Mouse (Mus musculus): ENCODE measurements at regions not wholly inside any gene's neighbourhood (a gene's known extent, or its start where the extent isn't known, plus 50 kb on each side); places are given as distances from the start of the nearest gene placed in this dataset.

- Histone ChIP-seq H3K9ac (replicated peaks; ENCODE audit: low read length) (no peak overlapping the region), H3K4me1 (ENCODE audit: insufficient read depth, low read length) (no peaks in the 10 kb centered on the region), H3K36me3 (ENCODE audit: insufficient read depth, low read length) (no peaks in the 10 kb centered on the region), H3K4me3 (ENCODE audit: low read length) (no peak overlapping the region), H3K4me2 (ENCODE audit: low read depth, low read length) (no peak overlapping the region), H3K27me3 (ENCODE audit: insufficient read depth, low read length) (no peaks in the 10 kb centered on the region), H3K9me3 (ENCODE audit: low read length) (no peaks in the 10 kb centered on the region), H3K27ac (no peak overlapping the region)
- DNase-seq (ENCODE audit: low spot score): no peak
- no peak for ATAC-seq
- TF ChIP-seq CTCF (IDR thresholded peaks at IDR 0.05; ENCODE audit: low read depth): no peak
Observed at GRCm38 (mm10) chr14:85363611-85364010, 920.2 kb downstream of the Pcdh17 start.

- Histone ChIP-seq H3K27me3 (ENCODE audit: insufficient read depth, low read length) (no peaks in the 10 kb centered on the region), H3K4me3 (ENCODE audit: low read length) (no peak overlapping the region), H3K9ac (replicated peaks; ENCODE audit: low read length) (no peak overlapping the region), H3K27ac (no peak overlapping the region), H3K36me3 (ENCODE audit: insufficient read depth, low read length) (no peaks in the 10 kb centered on the region), H3K9me3 (ENCODE audit: low read length) (no peaks in the 10 kb centered on the region), H3K4me2 (ENCODE audit: low read depth, low read length) (no peak overlapping the region), H3K4me1 (ENCODE audit: insufficient read depth, low read length) (no peaks in the 10 kb centered on the region)
- DNase-seq (ENCODE audit: low spot score): no peak
- TF ChIP-seq CTCF (IDR thresholded peaks at IDR 0.05; ENCODE audit: low read depth): no peak
- WGBS: 96% methylated on average over 1 of the region's 1 CpGs
- no peak for ATAC-seq
Observed at GRCm38 (mm10) chr14:85373312-85373711, 929.9 kb downstream of the Pcdh17 start.

DNA sequence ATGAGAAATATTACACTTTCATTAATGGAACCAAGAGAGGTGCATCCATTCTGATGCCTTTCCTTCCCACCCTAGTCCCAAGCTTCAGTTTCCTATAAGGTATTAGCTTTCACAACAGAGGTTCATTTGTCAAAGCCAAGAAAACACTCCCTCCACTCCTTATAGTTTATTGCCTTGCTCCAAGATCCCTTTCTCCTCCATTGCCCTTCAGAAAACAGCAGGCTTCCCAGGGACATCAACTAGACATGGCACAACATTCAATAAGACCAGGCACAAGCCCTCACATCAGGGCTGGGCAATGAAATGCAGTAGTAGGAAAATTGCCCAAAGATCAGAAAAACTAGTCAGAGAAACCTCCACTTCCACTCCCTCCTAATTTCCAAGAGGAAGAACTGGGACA is 960.3 kb downstream of the Pcdh17 start:
- Histone ChIP-seq H3K27me3 (ENCODE audit: insufficient read depth, low read length) (no peaks in the 10 kb centered on the region), H3K9me3 (ENCODE audit: low read length) (no peaks in the 10 kb centered on the region), H3K4me1 (ENCODE audit: insufficient read depth, low read length) (no peaks in the 10 kb centered on the region), H3K4me2 (ENCODE audit: low read depth, low read length) (no peak overlapping the region), H3K27ac (no peak overlapping the region), H3K9ac (replicated peaks; ENCODE audit: low read length) (no peak overlapping the region), H3K36me3 (ENCODE audit: insufficient read depth, low read length) (no peaks in the 10 kb centered on the region), H3K4me3 (ENCODE audit: low read length) (no peak overlapping the region)
- no peak for TF ChIP-seq CTCF (IDR thresholded peaks at IDR 0.05; ENCODE audit: low read depth)
- DNase-seq (ENCODE audit: low spot score): no peak
- no peak for ATAC-seq

Measured in hindbrain, postnatal 0 days (tissue).